Mouse (Mus musculus) brain, embryonic 14.5 days (tissue): ENCODE results near the gene Afmid.

ENCODE experiments used
- CTCF ChIP-seq: fragments of 200-500 bp; IDR thresholded peaks from 2 replicates; pipeline ENCODE4 v1.5.1; 2012; ENCODE audit warnings: inconsistent platforms, mild to moderate bottlenecking, moderate library complexity, borderline replicate concordance; ENCODE audit not compliant: insufficient read depth, insufficient read length; ENCODE audit errors: extremely low read depth
- POLR2A ChIP-seq: fragments of 200-500 bp; IDR thresholded peaks from 2 replicates; pipeline ENCODE4 v1.6.1; 2012; ENCODE audit warnings: mild to moderate bottlenecking, inconsistent platforms, borderline replicate concordance; ENCODE audit not compliant: poor library complexity, insufficient read depth, insufficient read length, severe bottlenecking; ENCODE audit errors: extremely low read depth

GRCm38 (mm10) chr11:117830401-117830800, 4.7 kb downstream of the Afmid start:
- no peak for TF ChIP-seq CTCF
- no peak for TF ChIP-seq POLR2A
